Mouse (Mus musculus) G1E (cell line): Measurements from ENCODE around the gene Slc25a43.

Source experiments
- CTCF ChIP-seq: IDR thresholded peaks from 2 replicates; pipeline ENCODE4 v1.5.1; 2012; ENCODE audit warnings: low read depth, low read length, inconsistent platforms, mixed read lengths
- GATA2 ChIP-seq: IDR thresholded peaks from 2 replicates; pipeline ENCODE4 v1.6.1; 2012; ENCODE audit warnings: low read depth, low read length, inconsistent platforms, borderline replicate concordance
- POLR2AphosphoS5 ChIP-seq: IDR thresholded peaks from 2 replicates; pipeline ENCODE4 v1.6.1; 2012; ENCODE audit warnings: low read depth, low read length, inconsistent platforms; ENCODE audit not compliant: insufficient replicate concordance
- TAL1 ChIP-seq: conservative IDR thresholded peaks from 2 replicates; pipeline ENCODE4 v1.6.1; 2012; ENCODE audit warnings: low read depth, low read length, inconsistent platforms, mixed read lengths

GRCm38 (mm10) chrX:36816953-36817441 is 73.5 kb downstream of the Slc25a43 start:
- no peak for TF ChIP-seq CTCF
- TF ChIP-seq GATA2: no peak
- TF ChIP-seq POLR2AphosphoS5: no peak
- TF ChIP-seq TAL1: no peak
